Mouse (Mus musculus): ENCODE measurements around the gene Olfr547.
"Not testable (repeated sequence)": the region's sequence is repeated elsewhere in the genome, so short reads cannot be mapped to it uniquely, and the experiment has no call there.

GRCm38 (mm10) chr7:102484766-102485165 is 49.8 kb upstream of the Olfr547 start:
- not testable (repeated sequence) for TF ChIP-seq CTCF (IDR thresholded peaks at IDR 0.05; ENCODE audit: control insufficient read depth, insufficient read depth, low read length); POLR2A (IDR thresholded peaks at IDR 0.05; ENCODE audit: borderline replicate concordance, control insufficient read depth, low read depth, low read length)
